Mouse (Mus musculus) embryonic fibroblast, embryonic 13.5 days (primary cell): ENCODE results near the gene Prickle4.

Source experiments
- CTCF ChIP-seq: IDR thresholded peaks from 2 replicates; pipeline ENCODE4 v1.5.1; 2011; ENCODE audit warnings: mild to moderate bottlenecking, control low read depth, low read length, moderate library complexity, borderline replicate concordance; ENCODE audit not compliant: insufficient read depth
- POLR2A ChIP-seq: IDR thresholded peaks from 2 replicates; pipeline ENCODE4 v1.6.1; 2011; ENCODE audit warnings: low read depth, mild to moderate bottlenecking, control low read depth, low read length, moderate library complexity

GRCm38 (mm10) chr17:47663009-47663713 is 31.4 kb downstream of the Prickle4 start:
- TF ChIP-seq POLR2A (no peak), CTCF (no peak)
